Mouse (Mus musculus) bone marrow, adult 2 months (tissue): ENCODE data around the gene Togaram1. TPM values are rescaled to one million over a fixed set of nuclear protein-coding genes. Genes with fewer than 3 reads are reported as not detected.

ENCODE experiments used
- H3K27ac ChIP-seq: fragments of 200-500 bp; 2 replicates; pipeline ENCODE4 v1.5.1; 2012; ENCODE audit warnings: low read depth, mild to moderate bottlenecking, control low read depth, inconsistent platforms, low read length; ENCODE audit not compliant: control insufficient read depth, poor library complexity, insufficient read depth
- H3K4me1 ChIP-seq: fragments of 200-500 bp; 2 replicates; pipeline ENCODE4 v1.6.1; 2011; ENCODE audit warnings: low read length; ENCODE audit not compliant: control insufficient read depth, insufficient read depth
- H3K4me3 ChIP-seq: fragments of 200-500 bp; replicated peaks from 2 replicates; pipeline ENCODE3; 2011; ENCODE audit warnings: mild to moderate bottlenecking, low read depth, low read length, control low read depth; ENCODE audit not compliant: control insufficient read depth
- CTCF ChIP-seq: fragments of 200-500 bp; IDR thresholded peaks from 2 replicates; pipeline ENCODE4 v1.5.1; 2011; ENCODE audit warnings: low read length, control low read depth; ENCODE audit not compliant: control insufficient read depth, insufficient read depth
- POLR2A ChIP-seq: fragments of 200-500 bp; IDR thresholded peaks from 2 replicates; pipeline ENCODE4 v1.6.1; 2011; ENCODE audit warnings: low read depth, mild to moderate bottlenecking, control low read depth, low read length, borderline replicate concordance; ENCODE audit not compliant: control insufficient read depth
- WGBS: fragments of 180-500 bp; shearing (Covaris S2); methylation state at CpG from one replicate; pipeline ENCODE4 v1.1.7; 2018; 5-methylcytosine and 5-hydroxymethylcytosine counted together
- polyA plus RNA-seq: library from polyadenylated mRNA; stranded (reverse); fragments of >200 nt; gene quantifications from 2 replicates; pipeline ENCODE4 v1.2.4, GENCODE M21; 2011; ENCODE audit warnings: low replicate concordance; ENCODE audit not compliant: missing spikeins, insufficient read depth, insufficient read length

Togaram1 gene
- polyA plus RNA-seq, 1 experiment = 7.1 TPM

DNA sequence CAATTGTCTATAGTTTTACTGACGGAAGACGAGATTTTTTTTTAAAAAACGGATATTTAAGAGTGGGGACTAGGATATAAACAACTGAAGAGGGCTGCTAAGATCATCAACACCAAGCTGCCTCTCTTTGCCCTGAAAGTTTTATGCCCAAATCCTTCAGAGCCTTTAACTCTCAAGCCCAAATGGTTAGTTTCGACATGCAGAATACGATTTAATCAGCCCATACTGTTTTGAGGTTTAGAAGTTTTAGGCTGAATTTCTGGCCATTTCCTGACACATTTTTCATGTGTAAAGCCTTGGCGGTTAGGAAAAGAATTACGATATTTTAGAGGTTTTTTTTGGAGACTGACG, 70.2 kb downstream of the Togaram1 start:
- 36% methylated on average over 8 of the region's 8 CpGs for WGBS
- H3K27ac ChIP-seq = no peak overlapping the region

GRCm38 (mm10) chr12:65036190-65036870, 70.7 kb downstream of the Togaram1 start, which contains the start of gene Prpf39:
Gene Prpf39 (plus strand): TSS chr12:65036333.
- H3K4me1 ChIP-seq = no peaks in the 10 kb centered on the region; the same call in 1 of the 2 replicates
- peak within 1 kb of the TSS; percentile 100 for H3K4me3 ChIP-seq
- TF ChIP-seq CTCF (no peak), POLR2A (peak; percentile 80; the same call in 1 of the 2 replicates)
- peak within 1 kb of the TSS; percentile 95 for H3K27ac ChIP-seq
- WGBS = under 1% methylated on average over 60 of the region's 65 CpGs

More for the DNA sequence above, 70.2 kb downstream of the Togaram1 start:
- peak overlapping the region; percentile 100 for H3K4me3 ChIP-seq
- no peaks in the 10 kb centered on the region; the same call in 1 of the 2 replicates for H3K4me1 ChIP-seq
- TF ChIP-seq CTCF (no peak), POLR2A (no peak)

- Histone ChIP-seq H3K4me3 (peak overlapping the region; percentile 100), H3K27ac (no peak overlapping the region), H3K4me1 (no peaks in the 10 kb centered on the region; the same call in 1 of the 2 replicates)
- no peak for TF ChIP-seq POLR2A
- no peak for TF ChIP-seq CTCF
- 4% methylated on average over 18 of the region's 18 CpGs for WGBS
Observed at GRCm38 (mm10) chr12:65036892-65037545, 71.4 kb downstream of the Togaram1 start.

DNA sequence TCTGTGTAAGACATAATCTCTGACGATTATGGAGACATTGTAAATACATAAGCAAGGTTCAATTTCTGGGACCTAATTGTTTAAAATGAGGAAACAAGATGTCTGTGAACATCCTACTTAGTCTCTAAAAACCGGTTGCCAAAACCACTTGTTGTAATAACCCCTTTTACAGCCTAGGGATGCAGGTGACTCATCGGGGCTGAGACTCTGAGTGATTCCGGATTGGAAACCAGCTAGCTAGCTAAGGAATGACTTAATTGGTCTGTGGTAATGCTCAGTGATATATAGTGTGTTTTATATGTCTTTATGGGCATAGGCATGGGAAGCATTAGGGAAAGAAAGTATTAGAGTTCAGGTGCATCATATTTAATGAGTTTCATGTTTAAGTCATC, 71.9 kb downstream of the Togaram1 start:
- WGBS = under 1% methylated on average over 4 of the region's 4 CpGs
- TF ChIP-seq POLR2A = no peak
- no peak for TF ChIP-seq CTCF
- Histone ChIP-seq H3K27ac (no peak overlapping the region), H3K4me1 (no peaks in the 10 kb centered on the region; the same call in 1 of the 2 replicates), H3K4me3 (peak overlapping the region; percentile 16)

GRCm38 (mm10) chr12:65048799-65049198, 83.2 kb downstream of the Togaram1 start:
- no peak overlapping the region for H3K27ac ChIP-seq
- no peaks in the 10 kb centered on the region; the same call in 1 of the 2 replicates for H3K4me1 ChIP-seq
- H3K4me3 ChIP-seq = no peak overlapping the region
- TF ChIP-seq POLR2A (no peak), CTCF (no peak)

- no peak overlapping the region for H3K4me3 ChIP-seq
- H3K4me1 ChIP-seq = no peaks in the 10 kb centered on the region
- TF ChIP-seq CTCF (no peak), POLR2A (no peak)
- WGBS = 18% methylated on average over 2 of the region's 2 CpGs
- no peak overlapping the region for H3K27ac ChIP-seq
Observed at GRCm38 (mm10) chr12:65058203-65058602, 92.6 kb downstream of the Togaram1 start.

DNA sequence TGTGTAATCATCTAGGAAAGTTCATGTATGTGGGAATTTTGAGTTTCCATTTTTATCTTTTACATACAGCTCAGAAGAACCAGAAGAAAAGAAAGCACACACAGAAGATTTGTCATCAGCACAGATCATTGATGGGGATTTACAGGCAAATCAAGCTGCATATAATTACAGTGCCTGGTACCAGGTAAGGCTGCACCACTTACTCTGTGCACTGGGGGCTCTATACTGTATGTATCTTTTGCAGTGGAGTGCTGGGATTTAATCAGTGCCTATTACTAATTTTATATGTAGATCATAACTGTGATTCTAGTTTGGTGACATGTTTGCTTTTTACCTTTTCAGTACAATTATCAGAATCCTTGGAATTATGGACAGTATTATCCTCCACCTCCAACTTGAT, 95.5 kb downstream of the Togaram1 start:
- Histone ChIP-seq H3K4me1 (no peaks in the 10 kb centered on the region; the same call in 1 of the 2 replicates), H3K27ac (no peak overlapping the region), H3K4me3 (no peak overlapping the region)
- no peak for TF ChIP-seq CTCF
- TF ChIP-seq POLR2A = no peak

- no peaks in the 10 kb centered on the region; the same call in 1 of the 2 replicates for H3K4me1 ChIP-seq
- no peak overlapping the region for H3K27ac ChIP-seq
- no peak for TF ChIP-seq CTCF
- no peak for TF ChIP-seq POLR2A
- no peak overlapping the region for H3K4me3 ChIP-seq
- 0% methylated on average over 2 of the region's 2 CpGs for WGBS
Observed at GRCm38 (mm10) chr12:65065241-65065640, 99.6 kb downstream of the Togaram1 start.

GRCm38 (mm10) chr12:65066234-65066633, 100.6 kb downstream of the Togaram1 start:
- no peak overlapping the region for H3K4me3 ChIP-seq
- H3K27ac ChIP-seq = no peak overlapping the region
- TF ChIP-seq POLR2A = no peak
- no peak for TF ChIP-seq CTCF
- WGBS = 7% methylated on average over 3 of the region's 3 CpGs
- H3K4me1 ChIP-seq = no peaks in the 10 kb centered on the region; the same call in 1 of the 2 replicates
